Mouse (Mus musculus): ENCODE measurements around the gene Kiss1r. TPM values are rescaled to one million over a fixed set of nuclear protein-coding genes. Genes with fewer than 3 reads are reported as not detected.
"Not testable (repeated sequence)": the region's sequence is repeated elsewhere in the genome, so short reads cannot be mapped to it uniquely, and the experiment has no call there.

Kiss1r gene
- polyA plus RNA-seq, 1 experiment = 0.25 TPM

DNA sequence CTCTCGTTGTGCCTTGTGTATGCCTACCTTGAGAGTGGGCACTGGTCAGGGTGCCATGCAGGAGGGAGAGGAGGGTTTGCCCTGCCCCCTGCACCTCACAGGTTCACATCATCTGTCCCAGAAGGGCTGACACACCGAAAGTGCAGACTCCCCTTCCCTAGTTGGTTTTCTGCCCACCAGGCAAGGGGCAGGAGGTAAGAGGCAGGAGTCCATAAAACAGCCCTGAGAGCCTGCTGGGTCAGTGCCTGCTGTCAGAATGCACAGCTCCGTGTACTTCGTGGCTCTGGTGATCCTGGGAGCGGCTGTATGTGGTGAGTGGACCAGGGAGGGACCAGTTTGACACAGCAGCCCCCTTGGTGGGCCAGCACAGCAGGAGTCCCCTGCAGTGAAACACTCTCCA, 26.1 kb upstream of the Kiss1r start, which contains the start of gene Cfd:
Gene Cfd (plus strand): TSS at position 184 of the 400 bp plus-strand sequence.
- H3K9ac ChIP-seq (ENCODE audit: low read depth, poor library complexity, severe bottlenecking) = no peak within 1 kb of the TSS
- H3K9me3 ChIP-seq (replicated peaks; ENCODE audit: control insufficient read depth, insufficient read depth, low read length, poor library complexity, severe bottlenecking) = no peaks in the 10 kb centered on the region
- TF ChIP-seq EP300 (IDR thresholded peaks at IDR 0.05; ENCODE audit: insufficient read depth, low read depth, low read length) (no peak), POLR2A (IDR thresholded peaks at IDR 0.05; ENCODE audit: insufficient read depth, low read length) (no peak), CTCF (IDR thresholded peaks at IDR 0.05; ENCODE audit: low read depth, low read length) (no peak)
- H3K4me3 ChIP-seq (ENCODE audit: low read depth, low read length) = no peak within 1 kb of the TSS
- no peak within 1 kb of the TSS for H3K27ac ChIP-seq (ENCODE audit: insufficient read depth, low read length)
- no peaks in the 10 kb centered on the region for H3K4me1 ChIP-seq (ENCODE audit: control insufficient read depth, insufficient read depth, low read length)
- H3K27me3 ChIP-seq (ENCODE audit: control insufficient read depth, insufficient read depth, low read length, poor library complexity, severe bottlenecking) = no peaks in the 10 kb centered on the region
- H3K36me3 ChIP-seq (ENCODE audit: control insufficient read depth, insufficient read depth, low read length, poor library complexity, severe bottlenecking) = no peaks in the 10 kb centered on the region

DNA sequence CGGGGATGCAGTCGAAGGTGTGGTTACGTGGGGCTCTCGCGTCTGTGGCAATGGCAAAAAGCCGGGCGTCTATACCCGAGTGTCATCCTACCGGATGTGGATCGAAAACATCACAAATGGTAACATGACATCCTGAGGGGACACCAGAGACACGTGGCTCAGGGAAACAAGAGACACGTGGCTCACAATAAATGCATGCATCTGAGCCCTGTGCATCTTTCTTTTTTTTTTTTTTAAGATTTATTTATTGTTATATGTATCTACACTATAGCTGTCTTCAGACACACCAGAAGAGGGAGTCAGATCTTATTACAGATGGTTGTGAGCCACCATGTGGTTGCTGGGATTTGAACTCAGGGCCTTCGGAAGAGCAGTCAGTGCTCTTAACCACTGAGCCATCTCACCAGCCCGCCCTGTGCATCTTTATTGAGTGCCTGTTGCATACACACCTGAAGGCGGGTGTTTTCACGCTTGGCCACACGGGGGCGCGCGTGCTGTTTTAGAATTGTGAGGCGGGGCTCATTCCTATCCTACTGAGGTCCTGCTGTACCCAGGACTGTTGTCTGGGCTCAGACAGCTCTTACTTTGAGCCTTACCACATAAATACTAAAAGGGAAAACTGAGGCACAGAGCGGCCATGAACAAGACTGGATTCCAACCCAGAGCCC, 24.2 kb upstream of the Kiss1r start:
- TF ChIP-seq CTCF (IDR thresholded peaks at IDR 0.05; ENCODE audit: low read depth, low read length) = peak; percentile 86
- not testable (repeated sequence) for H3K9me3 ChIP-seq (replicated peaks; ENCODE audit: control insufficient read depth, insufficient read depth, low read length, poor library complexity, severe bottlenecking); H3K27ac ChIP-seq (ENCODE audit: insufficient read depth, low read length)

DNA sequence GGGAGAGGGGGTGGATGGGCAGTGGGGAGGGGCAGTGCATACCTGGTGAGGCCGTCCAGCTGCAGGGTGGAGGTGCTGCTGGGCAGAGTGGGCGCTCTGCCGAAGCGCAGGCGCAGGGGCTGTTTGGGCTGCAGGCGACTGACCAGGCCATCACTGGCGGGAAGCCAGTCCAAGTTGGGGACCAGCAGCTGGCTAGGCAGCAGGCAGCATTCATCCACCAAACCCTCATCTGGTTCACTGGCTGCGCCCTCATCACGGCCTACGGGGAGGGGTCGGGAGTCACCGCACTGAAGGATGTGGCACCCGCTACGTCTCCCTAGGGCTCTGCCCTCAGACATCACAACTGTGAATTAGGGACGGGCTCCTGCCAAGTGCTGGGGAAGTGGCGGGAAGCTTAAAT, 20.5 kb upstream of the Kiss1r start:
- H3K27ac ChIP-seq (ENCODE audit: insufficient read depth, low read length) = no peak overlapping the region
- H3K36me3 ChIP-seq (ENCODE audit: control insufficient read depth, insufficient read depth, low read length, poor library complexity, severe bottlenecking) = no peaks in the 10 kb centered on the region
- peaks cover 3% of the 10 kb centered on the region for H3K4me1 ChIP-seq (ENCODE audit: control insufficient read depth, insufficient read depth, low read length)
- no peak overlapping the region for H3K4me3 ChIP-seq (ENCODE audit: low read depth, low read length)
- TF ChIP-seq POLR2A (IDR thresholded peaks at IDR 0.05; ENCODE audit: insufficient read depth, low read length) = no peak
- TF ChIP-seq EP300 (IDR thresholded peaks at IDR 0.05; ENCODE audit: insufficient read depth, low read depth, low read length) = no peak
- no peak for TF ChIP-seq CTCF (IDR thresholded peaks at IDR 0.05; ENCODE audit: low read depth, low read length)
- H3K9ac ChIP-seq (ENCODE audit: low read depth, poor library complexity, severe bottlenecking) = no peak overlapping the region
- H3K27me3 ChIP-seq (ENCODE audit: control insufficient read depth, insufficient read depth, low read length, poor library complexity, severe bottlenecking) = no peaks in the 10 kb centered on the region
- H3K9me3 ChIP-seq (replicated peaks; ENCODE audit: control insufficient read depth, insufficient read depth, low read length, poor library complexity, severe bottlenecking) = no peaks in the 10 kb centered on the region

More for the DNA sequence above, 24.2 kb upstream of the Kiss1r start:
- H3K4me1 ChIP-seq (ENCODE audit: control insufficient read depth, insufficient read depth, low read length); H3K9ac ChIP-seq (ENCODE audit: low read depth, poor library complexity, severe bottlenecking); H3K27me3 ChIP-seq (ENCODE audit: control insufficient read depth, insufficient read depth, low read length, poor library complexity, severe bottlenecking); H3K4me3 ChIP-seq (ENCODE audit: low read depth, low read length); H3K36me3 ChIP-seq (ENCODE audit: control insufficient read depth, insufficient read depth, low read length, poor library complexity, severe bottlenecking): not testable (repeated sequence)

DNA sequence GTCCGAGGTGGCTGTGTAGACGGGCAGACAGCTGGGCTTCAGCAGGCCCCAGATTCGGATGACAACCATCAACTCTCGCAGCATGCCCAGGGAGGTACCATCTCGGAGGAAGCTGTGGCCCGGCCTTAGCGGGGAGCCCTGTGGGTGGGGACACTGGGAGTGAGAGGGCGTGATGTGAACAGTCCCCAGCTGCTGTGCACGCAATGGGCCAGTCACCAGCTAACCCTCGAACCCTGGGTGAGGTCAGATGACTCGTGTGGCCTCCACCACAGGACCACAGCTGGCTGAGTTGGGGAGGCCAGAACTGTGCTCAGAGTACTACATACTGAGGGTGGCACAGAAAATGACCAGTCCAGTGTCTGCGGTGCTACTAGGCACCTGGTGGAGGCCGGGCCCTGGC, 20.0 kb upstream of the Kiss1r start:
- Histone ChIP-seq H3K27ac (ENCODE audit: insufficient read depth, low read length) (no peak overlapping the region), H3K27me3 (ENCODE audit: control insufficient read depth, insufficient read depth, low read length, poor library complexity, severe bottlenecking) (no peaks in the 10 kb centered on the region), H3K36me3 (ENCODE audit: control insufficient read depth, insufficient read depth, low read length, poor library complexity, severe bottlenecking) (no peaks in the 10 kb centered on the region), H3K9ac (ENCODE audit: low read depth, poor library complexity, severe bottlenecking) (no peak overlapping the region), H3K4me1 (ENCODE audit: control insufficient read depth, insufficient read depth, low read length) (peaks cover 3% of the 10 kb centered on the region), H3K9me3 (replicated peaks; ENCODE audit: control insufficient read depth, insufficient read depth, low read length, poor library complexity, severe bottlenecking) (no peaks in the 10 kb centered on the region), H3K4me3 (ENCODE audit: low read depth, low read length) (no peak overlapping the region)
- TF ChIP-seq EP300 (IDR thresholded peaks at IDR 0.05; ENCODE audit: insufficient read depth, low read depth, low read length) (no peak), CTCF (IDR thresholded peaks at IDR 0.05; ENCODE audit: low read depth, low read length) (no peak), POLR2A (IDR thresholded peaks at IDR 0.05; ENCODE audit: insufficient read depth, low read length) (no peak)

DNA sequence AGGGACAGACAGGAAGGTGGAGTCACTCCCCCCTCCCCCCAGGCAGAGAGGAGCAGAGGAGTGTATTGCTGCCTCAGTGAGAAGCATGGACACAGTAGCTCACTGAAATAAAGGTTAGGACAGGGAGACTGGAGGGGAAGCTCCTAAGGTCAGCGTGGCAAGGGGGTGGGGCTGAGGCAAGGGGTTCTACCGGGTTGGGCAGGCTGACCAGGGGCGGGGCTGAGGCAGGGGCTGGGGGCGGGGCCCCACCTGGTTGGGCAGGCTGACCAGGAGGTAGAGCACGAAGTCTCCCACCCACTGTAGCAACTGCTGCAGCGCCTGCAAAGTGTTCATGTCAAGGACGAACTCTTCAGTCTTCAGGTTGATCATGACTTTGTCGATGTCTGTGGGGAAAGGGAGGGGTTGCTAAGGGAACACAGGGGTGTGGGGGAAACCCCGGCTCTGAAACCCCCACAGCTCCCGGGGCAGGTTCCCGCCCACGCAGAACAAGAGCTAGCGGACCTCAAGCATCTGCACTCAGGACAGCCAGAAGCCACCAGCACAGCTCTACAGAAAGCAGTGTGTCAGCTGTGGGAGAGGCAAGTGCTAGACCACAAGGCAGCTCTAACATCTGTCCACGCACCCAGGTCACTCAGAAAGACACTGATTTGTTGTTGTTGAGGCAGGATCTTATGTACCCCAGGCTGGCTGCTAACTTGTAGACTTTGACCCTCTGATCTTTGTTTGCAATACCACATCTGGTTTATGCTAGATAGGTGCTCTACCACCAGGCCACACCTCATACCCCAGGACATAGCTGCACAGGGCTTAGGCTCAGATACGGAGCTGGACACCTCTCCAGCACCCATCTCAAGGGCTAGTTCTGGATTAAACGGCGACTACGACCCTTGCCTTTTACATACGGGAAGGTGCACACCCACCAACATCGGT, 19.2 kb upstream of the Kiss1r start:
- H3K9ac ChIP-seq (ENCODE audit: low read depth, poor library complexity, severe bottlenecking) = no peak overlapping the region
- H3K36me3 ChIP-seq (ENCODE audit: control insufficient read depth, insufficient read depth, low read length, poor library complexity, severe bottlenecking) = no peaks in the 10 kb centered on the region
- no peaks in the 10 kb centered on the region for H3K27me3 ChIP-seq (ENCODE audit: control insufficient read depth, insufficient read depth, low read length, poor library complexity, severe bottlenecking)
- no peaks in the 10 kb centered on the region for H3K9me3 ChIP-seq (replicated peaks; ENCODE audit: control insufficient read depth, insufficient read depth, low read length, poor library complexity, severe bottlenecking)
- no peak overlapping the region for H3K27ac ChIP-seq (ENCODE audit: insufficient read depth, low read length)
- H3K4me1 ChIP-seq (ENCODE audit: control insufficient read depth, insufficient read depth, low read length) = peaks cover 3% of the 10 kb centered on the region
- TF ChIP-seq CTCF (IDR thresholded peaks at IDR 0.05; ENCODE audit: low read depth, low read length) (no peak), EP300 (IDR thresholded peaks at IDR 0.05; ENCODE audit: insufficient read depth, low read depth, low read length) (no peak), POLR2A (IDR thresholded peaks at IDR 0.05; ENCODE audit: insufficient read depth, low read length) (no peak)
- no peak overlapping the region for H3K4me3 ChIP-seq (ENCODE audit: low read depth, low read length)

DNA sequence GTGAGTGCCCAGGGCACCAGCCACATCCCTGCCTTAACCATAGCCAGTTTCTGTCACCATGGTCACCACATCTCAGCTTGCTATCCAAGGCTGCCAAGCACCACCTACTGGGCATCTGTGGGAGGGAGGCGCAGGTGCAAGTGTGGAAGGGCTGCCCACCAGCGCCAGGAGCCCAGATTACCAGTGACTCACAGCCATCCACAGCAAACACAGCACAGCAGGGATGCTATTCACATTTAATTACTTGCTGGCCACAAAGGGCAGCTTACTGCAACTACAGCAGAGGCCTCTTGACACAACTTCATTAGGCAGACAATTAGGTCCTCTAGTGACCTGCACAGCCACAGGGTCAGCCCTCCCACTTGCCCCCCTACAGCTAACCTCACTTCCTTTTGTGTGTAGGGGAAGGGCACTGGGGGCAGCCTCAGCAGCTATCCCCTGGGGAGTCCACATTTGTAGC, 15.8 kb upstream of the Kiss1r start:
- Histone ChIP-seq H3K4me3 (ENCODE audit: low read depth, low read length) (no peak overlapping the region), H3K36me3 (ENCODE audit: control insufficient read depth, insufficient read depth, low read length, poor library complexity, severe bottlenecking) (no peaks in the 10 kb centered on the region), H3K9ac (ENCODE audit: low read depth, poor library complexity, severe bottlenecking) (no peak overlapping the region), H3K4me1 (ENCODE audit: control insufficient read depth, insufficient read depth, low read length) (peaks cover 3% of the 10 kb centered on the region), H3K9me3 (replicated peaks; ENCODE audit: control insufficient read depth, insufficient read depth, low read length, poor library complexity, severe bottlenecking) (no peaks in the 10 kb centered on the region), H3K27me3 (ENCODE audit: control insufficient read depth, insufficient read depth, low read length, poor library complexity, severe bottlenecking) (no peaks in the 10 kb centered on the region), H3K27ac (ENCODE audit: insufficient read depth, low read length) (no peak overlapping the region)
- TF ChIP-seq EP300 (IDR thresholded peaks at IDR 0.05; ENCODE audit: insufficient read depth, low read depth, low read length) = no peak
- TF ChIP-seq CTCF (IDR thresholded peaks at IDR 0.05; ENCODE audit: low read depth, low read length) = peak; percentile 18
- TF ChIP-seq POLR2A (IDR thresholded peaks at IDR 0.05; ENCODE audit: insufficient read depth, low read length) = no peak
